Comparison of ENCODE assay signal across 17 mouse cellular contexts in genomic region chr13:5570386-5570785, GRCm38 (mm10).
"Had no signal": no experiment of that assay in that cellular context is flagged by ENCODE, and none has a peak within 500 bp of the region (broad histone marks: within the 10 kb centered on the region; RNA-seq: fewer than 3 reads in every experiment).

No protein-coding gene starts in this region.

- H3K9ac ChIP-seq: liver, embryonic 14.5 days; lung, embryonic 15.5 days; midbrain, embryonic 12.5 days; neural tube, embryonic 13.5 days; neural tube, embryonic 15.5 days had no signal

- DNase-seq: midbrain, embryonic 14.5 days; retina, postnatal 1 day; right cerebral cortex, adult 18-20 months; right cerebral cortex, postnatal 25 days; right cerebral cortex, postnatal 4 days; spleen, adult 18-20 months; thymus, adult 18-20 months; thymus, postnatal 14 days; thymus, postnatal 36 days had no signal

- ATAC-seq: midbrain, embryonic 16.5 days had no signal

- H3K4me3 ChIP-seq: lung, embryonic 15.5 days; midbrain, embryonic 10.5 days; midbrain, embryonic 12.5 days; myocyte; neural tube, embryonic 13.5 days; neural tube, embryonic 15.5 days had no signal

- H3K9me3 ChIP-seq: lung, embryonic 15.5 days; midbrain, embryonic 10.5 days; midbrain, embryonic 12.5 days; neural tube, embryonic 13.5 days; neural tube, embryonic 15.5 days had no signal

- H3K36me3 ChIP-seq: lung, embryonic 15.5 days; midbrain, embryonic 10.5 days; midbrain, embryonic 12.5 days; neural tube, embryonic 13.5 days; neural tube, embryonic 15.5 days had no signal

- H3K27ac ChIP-seq: liver, embryonic 14.5 days; lung, embryonic 15.5 days; midbrain, embryonic 10.5 days; midbrain, embryonic 12.5 days; neural tube, embryonic 13.5 days; neural tube, embryonic 15.5 days had no signal

- H3K27me3 ChIP-seq: lung, embryonic 15.5 days; midbrain, embryonic 12.5 days; neural tube, embryonic 13.5 days; neural tube, embryonic 15.5 days had no signal

- H3K4me1 ChIP-seq: lung, embryonic 15.5 days; midbrain, embryonic 10.5 days; midbrain, embryonic 12.5 days; neural tube, embryonic 13.5 days; neural tube, embryonic 15.5 days had no signal

- H3K4me2 ChIP-seq: lung, embryonic 15.5 days; midbrain, embryonic 12.5 days; neural tube, embryonic 13.5 days; neural tube, embryonic 15.5 days had no signal
